Comparison of ENCODE assay signal across 17 mouse cellular contexts in the genomic region with DNA sequence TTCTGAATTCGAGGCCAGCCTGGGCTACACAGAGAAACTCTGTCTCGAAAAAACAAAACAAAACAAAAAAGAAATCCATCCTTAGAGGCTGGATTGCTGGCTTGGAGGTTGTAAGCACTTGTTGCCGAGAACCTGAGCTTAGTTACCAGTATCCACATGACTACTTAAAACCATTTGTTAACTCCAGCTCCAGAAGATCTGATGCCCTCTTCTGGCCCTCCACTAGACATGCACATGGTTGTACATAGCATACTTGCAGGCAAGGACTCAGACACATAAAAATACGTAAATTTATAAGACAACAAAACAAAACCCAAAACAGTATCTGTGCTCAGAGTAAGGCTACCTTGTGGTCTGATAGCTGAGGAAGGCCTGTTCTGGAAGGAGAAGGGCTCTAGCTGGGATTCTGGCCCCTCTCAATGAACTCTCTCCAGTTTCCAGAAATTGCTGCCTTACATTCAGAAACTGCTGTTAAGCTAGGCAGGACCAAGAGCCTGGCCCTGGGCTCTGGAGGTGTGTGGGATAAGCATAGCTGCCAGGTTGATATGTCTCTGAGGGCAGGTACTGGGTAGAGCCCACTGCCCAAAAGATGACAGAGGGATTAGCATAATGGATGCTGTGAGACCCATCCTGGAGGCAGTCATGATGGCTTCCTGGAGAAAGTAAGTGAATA. TPM values are rescaled to one million over a fixed set of nuclear protein-coding genes. Genes with fewer than 3 reads are reported as not detected.
A peak's percentile ranks its signal among the peaks of the same experiment; 100 is the strongest.
DNase-seq lines count a peak whose midpoint lies in the region; ATAC-seq and TF ChIP-seq lines count a peak whose summit lies in the region.
"Had no signal": no experiment of that assay in that cellular context is flagged by ENCODE, and none has a peak within 500 bp of the region (broad histone marks: within the 10 kb centered on the region; RNA-seq: fewer than 3 reads in every experiment).

No protein-coding gene starts in this region.

- dilution Hi-C loops in CH12.LX (cut with MboI; ENCODE audit: extremely low pct_ligation_motif_present, extremely low pct_unique_long_range_greater_than_20kb, low sequenced_read_pairs), result no loop called here

- intact Hi-C loops in heart, postnatal 14 days (cut with DNase I), result no loop called here
- intact Hi-C loops in left cerebral cortex, adult 2 months (cut with DNase I), result no loop called here
- intact Hi-C loops in left cerebral cortex, postnatal 14 days (cut with DNase I), result no loop called here

- H3K9ac ChIP-seq in heart, embryonic 12.5 days, result no peak overlapping the region
- H3K9ac ChIP-seq in CH12.LX (ENCODE audit: insufficient read depth, low read depth), result no peak overlapping the region
- H3K9ac ChIP-seq: embryonic facial prominence, embryonic 12.5 days; limb, embryonic 15.5 days; midbrain, embryonic 15.5 days; neural tube, embryonic 15.5 days had no signal

- H3K27me3 ChIP-seq in heart, embryonic 12.5 days (replicated peaks), result no peaks in the 10 kb centered on the region
- no peaks in the 10 kb centered on the region for H3K27me3 ChIP-seq in CH12.LX (replicated peaks)
- H3K27me3 ChIP-seq: embryonic facial prominence, embryonic 12.5 days; limb, embryonic 15.5 days; midbrain, embryonic 15.5 days; neural tube, embryonic 15.5 days had no signal

- H3K79me2 ChIP-seq in CH12.LX (replicated peaks; ENCODE audit: control insufficient read depth, extremely low read depth, insufficient read depth, poor library complexity, severe bottlenecking), result no peaks in the 10 kb centered on the region

- WGBS in heart, embryonic 12.5 days, result 81% methylated on average over 4 of the region's 4 CpGs

- no peak for TF ChIP-seq POLR2A in CH12.LX (IDR thresholded peaks at IDR 0.05; ENCODE audit: low read depth, low read length)

- no peak overlapping the region for H3K4me2 ChIP-seq in heart, embryonic 12.5 days
- H3K4me2 ChIP-seq in CH12.LX (ENCODE audit: insufficient read depth, low read depth, poor library complexity, severe bottlenecking), result no peak overlapping the region
- H3K4me2 ChIP-seq: embryonic facial prominence, embryonic 12.5 days; limb, embryonic 15.5 days; midbrain, embryonic 15.5 days; neural tube, embryonic 15.5 days had no signal

- H3K4me1 ChIP-seq in heart, embryonic 12.5 days (replicated peaks), result peaks cover 64% of the 10 kb centered on the region
- H3K4me1 ChIP-seq in CH12.LX (ENCODE audit: control insufficient read depth in 1 of 2, insufficient read depth in 2 of 2), result peaks cover 18 to 44% of the 10 kb centered on the region in 2 experiments

- peak; percentile 23 for TF ChIP-seq RAD21 in CH12.LX (IDR thresholded peaks at IDR 0.05; ENCODE audit: low read depth, low read length)

- TF ChIP-seq CTCF in left cerebral cortex, adult 2 months (IDR thresholded peaks at IDR 0.05), result peak; percentile 11; the same call in 1 of the 2 replicates
- peak in 1 of 2 experiments; percentile 46; a peak in 2 of 4 replicates for TF ChIP-seq CTCF in CH12.LX (conservative IDR thresholded peaks at IDR 0.05 in 1 of 2, IDR thresholded peaks at IDR 0.05 in 1 of 2; ENCODE audit: low read depth in 2 of 2, low read length in 2 of 2)

- H3K4me3 ChIP-seq in heart, embryonic 12.5 days, result no peak overlapping the region
- H3K4me3 ChIP-seq in left cerebral cortex, adult 2 months, result no peak overlapping the region
- H3K4me3 ChIP-seq in CH12.LX (replicated peaks in 1 of 3; ENCODE audit: low read depth in 2 of 3, low read length in 2 of 3, poor library complexity in 1 of 3), result no peak overlapping the region
- H3K4me3 ChIP-seq: embryonic facial prominence, embryonic 12.5 days; limb, embryonic 15.5 days; midbrain, embryonic 15.5 days; neural tube, embryonic 15.5 days had no signal

- ATAC-seq in heart, embryonic 12.5 days (ENCODE audit: insufficient number of reproducible peaks, low FRiP score), result no peak
- ATAC-seq: midbrain, embryonic 15.5 days had no signal

- in situ Hi-C loops in CH12.LX (cut with MboI; ENCODE audit: low pct_ligation_motif_present, low pct_unique_long_range_greater_than_20kb, low sequenced_read_pairs), result no loop called here

- DNase-seq in heart, postnatal 14 days, result no peak
- DNase-seq in left cerebral cortex, adult 2 months (ENCODE audit: extremely low spot score in 1 of 2, low spot score in 2 of 2), result no peak
- no peak for DNase-seq in left cerebral cortex, postnatal 14 days (ENCODE audit: low spot score in 2 of 2)
- DNase-seq in CH12.LX (ENCODE audit: extremely low read depth), result no peak
- peak; percentile 52 for DNase-seq in ZHBTc4 (ENCODE audit: low read depth, low spot score)
- DNase-seq in layer of hippocampus, postnatal 25 days (ENCODE audit: extremely low spot score in 1 of 2, low spot score in 1 of 2), result no peak
- DNase-seq: gastrocnemius, postnatal 14 days; right cerebral cortex, adult 18-20 months had no signal

- H3K36me3 ChIP-seq in heart, embryonic 12.5 days, result peaks cover 78% of the 10 kb centered on the region
- H3K36me3 ChIP-seq in CH12.LX (replicated peaks in 1 of 2; ENCODE audit: control insufficient read depth in 1 of 2, insufficient read depth in 1 of 2, low read length in 1 of 2), result peaks cover 34 to 81% of the 10 kb centered on the region in 2 experiments

- peak overlapping the region; percentile 62; the same call in 1 of the 2 replicates for H3K27ac ChIP-seq in heart, embryonic 12.5 days (ENCODE audit: poor library complexity, severe bottlenecking)
- H3K27ac ChIP-seq in left cerebral cortex, adult 2 months, result no peak overlapping the region; the same call in 1 of the 2 replicates
- H3K27ac ChIP-seq in CH12.LX (ENCODE audit: insufficient read depth, low read depth), result no peak overlapping the region
- H3K27ac ChIP-seq: embryonic facial prominence, embryonic 12.5 days had no signal

- TF ChIP-seq EP300 in CH12.LX (IDR thresholded peaks at IDR 0.05; ENCODE audit: low read length), result no peak

- H3K9me3 ChIP-seq in heart, embryonic 12.5 days (replicated peaks), result no peaks in the 10 kb centered on the region
- H3K9me3 ChIP-seq in CH12.LX (replicated peaks; ENCODE audit: low read length), result no peaks in the 10 kb centered on the region
- H3K9me3 ChIP-seq: embryonic facial prominence, embryonic 12.5 days; limb, embryonic 15.5 days; midbrain, embryonic 15.5 days; neural tube, embryonic 15.5 days had no signal

TF ChIP-seq in CH12.LX, 34 proteins besides CTCF, POLR2A, EP300 and RAD21:
- TF ChIP-seq SMC3 (IDR thresholded peaks at IDR 0.05; ENCODE audit: low read depth, low read length) (peak; percentile 34), CHD2 (IDR thresholded peaks at IDR 0.05; ENCODE audit: low read length) (no peak), MYC (IDR thresholded peaks at IDR 0.05; ENCODE audit: low read depth, low read length) (0 out of 2 replicates have a peak, but pooled peaks have one; percentile 20)

RNA-seq across cellular contexts. Expression of a gene that starts 4.8 kb away (rescaled TPM):
- 5.7 and 6.5 TPM in 2 replicates for polyA plus RNA-seq in heart, embryonic 12.5 days (2016; fragmentation: Nextera tagmentation; extraction: Ambion mirVana)
- total RNA-seq in heart, postnatal 14 days (2021), result 10 to 100 TPM; 50.1 to 66.9 TPM
- total RNA-seq in left cerebral cortex, adult 2 months (2021), result 10 to 100 TPM; 21.7 to 27.3 TPM
- total RNA-seq in left cerebral cortex, postnatal 14 days (2021), result 10 to 100 TPM; 14.1 to 25.7 TPM
- total RNA-seq in CH12.LX (2012; rRNA removed), result 3.1 and 8.9 TPM in 2 replicates
- 5.7 and 7.1 TPM in 2 replicates for total RNA-seq in CH12.LX (2014; rRNA removed)
- 9.7 and 11.5 TPM in 2 replicates for polyA plus RNA-seq in CH12.LX (2012; ENCODE audit: insufficient read length, low read depth)
- total RNA-seq in layer of hippocampus, postnatal 25 days (2021), result 10 to 100 TPM; 18.6 to 24.8 TPM

RNA-seq across cellular contexts. Expression of a gene that starts 19.6 kb away (rescaled TPM):
- not detected in 2 replicates for polyA plus RNA-seq in heart, embryonic 12.5 days (2016; fragmentation: Nextera tagmentation; extraction: Ambion mirVana)
- total RNA-seq in heart, postnatal 14 days (2021), result 1 to 10 TPM in 1 of 2 experiments, not detected in 1; 2.2 TPM
- not detected for total RNA-seq in left cerebral cortex, adult 2 months (2021)
- total RNA-seq in left cerebral cortex, postnatal 14 days (2021), result not detected
- total RNA-seq in CH12.LX (2012; rRNA removed), result not detected in 2 replicates
- not detected in 2 replicates for total RNA-seq in CH12.LX (2014; rRNA removed)
- polyA plus RNA-seq in CH12.LX (2012; ENCODE audit: insufficient read length, low read depth), result 7.4 TPM in 1 of 2 replicates, not detected in the other
- total RNA-seq in layer of hippocampus, postnatal 25 days (2021), result not detected
- total RNA-seq: hematopoietic stem cell, adult 5-6 weeks; left cerebral cortex, adult 8-10 months had no signal
- polyA plus RNA-seq: embryonic facial prominence, embryonic 12.5 days; forebrain, embryonic 11.5 days; limb, embryonic 15.5 days; midbrain, embryonic 15.5 days; neural tube, embryonic 15.5 days; spleen, adult 2 months had no signal

RNA-seq across cellular contexts. Expression of a gene that starts 20.8 kb away (rescaled TPM):
- polyA plus RNA-seq in heart, embryonic 12.5 days (2016; fragmentation: Nextera tagmentation; extraction: Ambion mirVana), result 0.33 and 0.40 TPM in 2 replicates
- 1 to 10 TPM; 4.1 to 4.6 TPM for total RNA-seq in heart, postnatal 14 days (2021)
- 10 to 100 TPM; 11.3 to 15.1 TPM for total RNA-seq in left cerebral cortex, adult 2 months (2021)
- 1 to 10 TPM; 7.2 to 9.7 TPM for total RNA-seq in left cerebral cortex, postnatal 14 days (2021)
- total RNA-seq in CH12.LX (2012; rRNA removed) (0.46 and 0.64 TPM in 2 replicates), CH12.LX (2014; rRNA removed) (0.27 TPM in 2 replicates)
- polyA plus RNA-seq in CH12.LX (2012; ENCODE audit: insufficient read length, low read depth), result 0.35 and 0.36 TPM in 2 replicates
- total RNA-seq in layer of hippocampus, postnatal 25 days (2021), result 1 to 10 TPM; 6.1 to 7.4 TPM

RNA-seq across cellular contexts. Expression of a gene that starts 23.7 kb away (rescaled TPM):
- polyA plus RNA-seq in heart, embryonic 12.5 days (2016; fragmentation: Nextera tagmentation; extraction: Ambion mirVana), result 35.4 and 37.7 TPM in 2 replicates
- total RNA-seq in heart, postnatal 14 days (2021), result 10 to 100 TPM; 90.1 to 90.5 TPM
- 10 to 100 TPM; 60.8 to 62.0 TPM for total RNA-seq in left cerebral cortex, adult 2 months (2021)
- 10 to 100 TPM; 53.7 to 59.5 TPM for total RNA-seq in left cerebral cortex, postnatal 14 days (2021)
- total RNA-seq in CH12.LX (2012; rRNA removed) (2.8 and 3.1 TPM in 2 replicates), CH12.LX (2014; rRNA removed) (1.1 and 1.8 TPM in 2 replicates)
- polyA plus RNA-seq in CH12.LX (2012; ENCODE audit: insufficient read length, low read depth), result 1.2 and 1.4 TPM in 2 replicates
- total RNA-seq in layer of hippocampus, postnatal 25 days (2021), result 10 to 100 TPM; 57.1 to 60.7 TPM

RNA-seq across cellular contexts. Expression of a gene that starts 24.9 kb away (rescaled TPM):
- 26.6 and 27.1 TPM in 2 replicates for polyA plus RNA-seq in heart, embryonic 12.5 days (2016; fragmentation: Nextera tagmentation; extraction: Ambion mirVana)
- total RNA-seq in heart, postnatal 14 days (2021), result 10 to 100 TPM; 24.5 to 24.7 TPM
- 10 to 100 TPM; 22.3 to 25.2 TPM for total RNA-seq in left cerebral cortex, adult 2 months (2021)
- 10 to 100 TPM; 25.8 to 29.2 TPM for total RNA-seq in left cerebral cortex, postnatal 14 days (2021)
- total RNA-seq in CH12.LX (2012; rRNA removed) (17.4 and 18.1 TPM in 2 replicates), CH12.LX (2014; rRNA removed) (11.1 and 11.6 TPM in 2 replicates)
- 10.8 and 11.8 TPM in 2 replicates for polyA plus RNA-seq in CH12.LX (2012; ENCODE audit: insufficient read length, low read depth)
- total RNA-seq in layer of hippocampus, postnatal 25 days (2021), result 10 to 100 TPM; 24.3 to 25.7 TPM
